Mouse (Mus musculus): ENCODE results near the gene Echdc1. TPM values are rescaled to one million over a fixed set of nuclear protein-coding genes. Genes with fewer than 3 reads are reported as not detected.
"Not testable (repeated sequence)": the region's sequence is repeated elsewhere in the genome, so short reads cannot be mapped to it uniquely, and the experiment has no call there.

Echdc1 gene
- polyA plus RNA-seq, 1 experiment from 2014 or later, result 33.7 TPM

DNA sequence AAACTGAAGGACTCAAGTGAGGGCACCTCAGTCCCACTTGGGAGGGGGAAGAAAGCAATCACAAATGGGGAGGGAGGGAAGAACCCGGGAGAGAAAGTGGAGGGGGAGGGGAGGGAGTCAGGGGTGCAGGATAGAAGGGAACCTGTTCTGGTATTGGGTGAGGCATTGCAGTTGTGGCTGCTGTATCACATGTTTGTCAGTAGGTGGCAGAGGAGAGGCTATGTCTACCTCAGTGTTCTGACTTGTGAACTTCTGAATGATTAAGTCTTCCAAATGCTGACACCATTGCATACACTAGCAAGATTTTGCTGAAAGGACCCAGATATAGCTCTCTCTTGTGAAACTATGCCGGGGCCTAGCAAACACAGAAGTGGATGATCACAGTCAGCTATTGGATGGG, 81.9 kb downstream of the Echdc1 start:
- H3K9me3 ChIP-seq (ENCODE audit: low read length); H3K27me3 ChIP-seq (ENCODE audit: insufficient read depth, low read length); H3K27ac ChIP-seq (ENCODE audit: low read length); H3K9ac ChIP-seq (replicated peaks; ENCODE audit: low read length); H3K4me2 ChIP-seq (replicated peaks; ENCODE audit: low read depth, low read length); ATAC-seq (ENCODE audit: low FRiP score, low TSS enrichment); H3K4me1 ChIP-seq (ENCODE audit: insufficient read depth, low read length); H3K4me3 ChIP-seq (ENCODE audit: low read length); H3K36me3 ChIP-seq (ENCODE audit: insufficient read depth, low read length): not testable (repeated sequence)
- 88% methylated on average over 2 of the region's 2 CpGs for WGBS

Other genes with a start within 250 kb of the Echdc1 start
- 0.35 and 1.2 TPM in 2 replicates for gene Soga3, start 169.3 kb upstream of the Echdc1 start, polyA plus RNA-seq (2015; fragmentation: Nextera tagmentation; extraction: Ambion mirVana)
- not detected in 2 replicates for gene Gm49353, start 114.2 kb upstream of the Echdc1 start, polyA plus RNA-seq (2015; fragmentation: Nextera tagmentation; extraction: Ambion mirVana)
- gene 9330159F19Rik, start 101.6 kb upstream of the Echdc1 start, polyA plus RNA-seq (2015; fragmentation: Nextera tagmentation; extraction: Ambion mirVana), result 0.06 and 0.12 TPM in 2 replicates
- 54.7 and 57.4 TPM in 2 replicates for gene Rnf146, start 49.3 kb downstream of the Echdc1 start, polyA plus RNA-seq (2015; fragmentation: Nextera tagmentation; extraction: Ambion mirVana)
- gene Rspo3, start 222.7 kb downstream of the Echdc1 start, polyA plus RNA-seq (2015; fragmentation: Nextera tagmentation; extraction: Ambion mirVana), result 7.3 and 7.7 TPM in 2 replicates

Measured in kidney, embryonic 16.5 days (tissue).